Mouse (Mus musculus) retina, adult 2 months (tissue): ENCODE results near the gene Exosc1.

Experiments
- DNase-seq: peaks from one replicate; pipeline ENCODE4 v3.0.0-alpha.2; 2012; ENCODE audit warnings: low read depth, low spot score

Gene Exosc1

GRCm38 (mm10) chr19:41874356-41874755 is 58.9 kb downstream of the Exosc1 start:
- DNase-seq = no peak
